Mouse (Mus musculus) ES-Bruce4 (cell line): Measurements from ENCODE around the gene Gprin1. TPM values are rescaled to one million over a fixed set of nuclear protein-coding genes. Genes with fewer than 3 reads are reported as not detected.

ENCODE experiments used
- H3K27ac ChIP-seq: 2 replicates; pipeline ENCODE4 v1.5.1; 2012; ENCODE audit warnings: low read length, inconsistent platforms; ENCODE audit not compliant: insufficient read depth
- H3K27me3 ChIP-seq: 2 replicates; pipeline ENCODE4 v1.6.1; 2012; ENCODE audit warnings: mild to moderate bottlenecking, low read length, inconsistent platforms; ENCODE audit not compliant: control insufficient read depth, poor library complexity, insufficient read depth, severe bottlenecking
- H3K36me3 ChIP-seq: 2 replicates; pipeline ENCODE4 v1.6.1; 2012; ENCODE audit warnings: inconsistent platforms, mild to moderate bottlenecking, low read length, moderate library complexity; ENCODE audit not compliant: control insufficient read depth, poor library complexity, insufficient read depth, severe bottlenecking
- H3K4me1 ChIP-seq: one replicate; pipeline ENCODE4 v1.8.1; 2011; ENCODE audit warnings: low read length; ENCODE audit not compliant: control insufficient read depth, insufficient read depth
- H3K4me3 ChIP-seq: 2 replicates; pipeline ENCODE4 v1.5.1; 2011; ENCODE audit warnings: low read depth, mild to moderate bottlenecking, low read length
- H3K9ac ChIP-seq: 2 replicates; pipeline ENCODE4 v1.6.1; 2012; ENCODE audit warnings: low read depth, mild to moderate bottlenecking, inconsistent platforms; ENCODE audit not compliant: poor library complexity, severe bottlenecking
- H3K9me3 ChIP-seq: replicated peaks from 2 replicates; pipeline ENCODE4 v1.6.1; 2012; ENCODE audit warnings: mild to moderate bottlenecking, low read length, inconsistent platforms; ENCODE audit not compliant: control insufficient read depth, poor library complexity, insufficient read depth, severe bottlenecking
- CTCF ChIP-seq: IDR thresholded peaks from one replicate; pipeline ENCODE4 v1.8.1; 2011; ENCODE audit warnings: low read depth, low read length
- EP300 ChIP-seq: IDR thresholded peaks from 2 replicates; pipeline ENCODE4 v1.6.1; 2011; ENCODE audit warnings: low read depth, low read length; ENCODE audit not compliant: insufficient read depth
- POLR2A ChIP-seq: IDR thresholded peaks from one replicate; pipeline ENCODE4 v1.8.1; 2011; ENCODE audit warnings: low read length; ENCODE audit not compliant: insufficient read depth
- polyA plus RNA-seq: library from polyadenylated mRNA; stranded (reverse); fragments of >200 nt; gene quantifications from 2 replicates; pipeline ENCODE4 v1.2.4, GENCODE M21; 2011; ENCODE audit warnings: low read depth; ENCODE audit not compliant: missing spikeins, insufficient read depth, insufficient read length

Gene Gprin1
- polyA plus RNA-seq, 1 experiment, result not detected

DNA sequence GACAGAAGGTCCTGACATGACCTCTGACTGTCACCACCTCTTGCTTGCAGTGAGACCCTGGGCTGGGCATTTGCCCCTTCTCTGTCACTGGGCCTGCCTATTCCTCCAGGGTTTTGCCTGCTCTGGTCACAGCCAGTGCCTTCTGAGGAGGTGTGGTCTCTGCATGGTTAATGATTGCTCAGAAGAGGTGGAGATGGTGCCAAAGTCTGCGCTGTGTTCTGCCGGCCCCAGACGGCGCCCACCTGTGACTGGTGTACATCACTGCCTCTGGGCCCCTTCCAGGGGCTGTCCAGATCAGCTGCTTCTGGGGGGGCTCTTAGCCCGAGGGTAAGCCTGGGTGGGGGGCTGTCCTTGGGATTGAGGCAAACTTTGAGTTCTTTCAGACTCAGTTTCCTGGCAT, 48.4 kb downstream of the Gprin1 start, which contains the start of gene Cdhr2:
Cdhr2 (plus strand) TSS at position 219 of the 400 bp plus-strand sequence.
- H3K27me3 ChIP-seq, result no peaks in the 10 kb centered on the region

DNA sequence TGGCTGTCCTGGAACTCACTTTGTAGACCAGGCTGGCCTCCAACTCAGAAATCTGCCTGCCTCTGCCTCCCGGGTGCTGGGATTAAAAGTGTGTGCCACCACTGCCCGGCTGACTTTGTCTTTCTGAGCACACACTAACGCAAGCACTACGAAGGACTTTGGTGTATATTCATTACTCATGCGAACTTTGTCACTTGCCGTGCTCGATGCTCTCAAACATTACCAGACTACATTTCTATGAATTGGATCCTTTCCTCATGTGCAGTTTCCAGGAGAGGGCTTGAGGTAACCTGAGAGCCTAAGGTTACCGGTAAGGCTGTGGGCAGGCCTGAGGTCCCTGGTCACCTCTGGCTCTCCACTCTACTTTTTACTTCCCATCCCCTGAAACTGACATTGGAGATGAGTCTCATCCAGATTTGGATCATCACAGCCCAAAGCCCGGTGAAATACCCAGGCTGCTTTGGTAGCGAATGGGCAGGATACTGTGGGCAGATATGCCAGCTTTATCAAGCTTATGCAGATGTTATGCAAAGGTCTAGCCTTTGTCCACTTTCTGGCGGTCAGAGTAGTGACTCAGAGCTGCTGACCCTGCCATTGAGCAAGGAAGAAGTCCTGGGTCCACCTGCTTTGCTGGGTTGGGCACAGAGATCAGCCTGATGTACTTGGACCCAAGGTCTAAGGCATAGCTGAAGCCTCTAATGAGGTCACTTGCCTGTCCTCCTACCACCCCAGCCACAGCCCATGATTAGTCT, 54.0 kb downstream of the Gprin1 start:
- H3K27ac ChIP-seq, result no peak overlapping the region
- no peaks in the 10 kb centered on the region for H3K9me3 ChIP-seq
- H3K27me3 ChIP-seq, result no peaks in the 10 kb centered on the region
- H3K4me3 ChIP-seq, result no peak overlapping the region
- H3K36me3 ChIP-seq, result no peaks in the 10 kb centered on the region
- TF ChIP-seq EP300 (no peak), POLR2A (no peak), CTCF (no peak)
- H3K4me1 ChIP-seq, result peaks cover 4% of the 10 kb centered on the region
- no peak overlapping the region for H3K9ac ChIP-seq

More for the DNA sequence above, 48.4 kb downstream of the Gprin1 start, which contains the start of gene Cdhr2:
- Histone ChIP-seq H3K36me3 (no peaks in the 10 kb centered on the region), H3K4me1 (no peaks in the 10 kb centered on the region), H3K9me3 (no peaks in the 10 kb centered on the region), H3K4me3 (no peak within 1 kb of the TSS), H3K9ac (no peak within 1 kb of the TSS), H3K27ac (no peak within 1 kb of the TSS)
- TF ChIP-seq EP300 (no peak), POLR2A (no peak), CTCF (no peak)

DNA sequence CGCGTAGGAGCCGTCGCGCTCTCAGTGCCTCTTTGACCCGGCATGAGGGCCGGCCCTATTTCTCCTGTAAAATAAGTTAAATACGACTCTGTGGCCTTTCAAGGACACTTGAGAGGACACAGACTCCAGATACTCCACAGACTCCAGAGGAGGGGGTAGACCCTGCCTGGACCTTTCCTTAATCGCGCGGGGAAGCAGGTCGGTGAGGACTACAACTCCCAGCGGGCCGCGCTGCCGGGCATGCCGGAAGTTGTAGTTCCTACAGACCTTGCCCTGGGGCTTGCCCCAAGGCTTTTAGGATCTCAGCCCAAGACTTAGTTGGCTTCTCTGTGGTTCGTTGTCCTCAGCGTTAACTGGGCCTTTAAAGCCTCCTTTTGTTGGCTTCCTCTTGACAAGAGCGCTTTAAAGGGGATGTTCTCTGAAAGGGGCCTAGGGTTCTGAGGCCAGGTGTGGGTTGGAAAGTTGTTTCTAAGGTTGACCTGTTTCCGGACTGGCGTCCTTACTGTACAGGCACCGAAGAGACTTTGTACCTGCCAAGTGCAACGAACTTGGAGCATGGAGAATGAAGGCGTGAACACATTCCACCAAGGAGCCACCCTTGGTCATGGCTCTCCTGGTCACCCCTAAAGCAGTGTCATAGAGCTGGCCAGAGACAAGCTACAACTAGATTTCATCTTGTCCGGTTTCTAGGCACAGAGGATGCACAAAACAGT, 55.2 kb downstream of the Gprin1 start:
- peak overlapping the region; percentile 88 for H3K27ac ChIP-seq
- peaks cover 4% of the 10 kb centered on the region for H3K4me1 ChIP-seq
- H3K36me3 ChIP-seq, result no peaks in the 10 kb centered on the region
- H3K27me3 ChIP-seq, result no peaks in the 10 kb centered on the region
- H3K9me3 ChIP-seq, result no peaks in the 10 kb centered on the region
- H3K4me3 ChIP-seq, result peak overlapping the region; percentile 88
- H3K9ac ChIP-seq, result peak overlapping the region; percentile 70
- TF ChIP-seq POLR2A (no peak), EP300 (no peak), CTCF (no peak)

DNA sequence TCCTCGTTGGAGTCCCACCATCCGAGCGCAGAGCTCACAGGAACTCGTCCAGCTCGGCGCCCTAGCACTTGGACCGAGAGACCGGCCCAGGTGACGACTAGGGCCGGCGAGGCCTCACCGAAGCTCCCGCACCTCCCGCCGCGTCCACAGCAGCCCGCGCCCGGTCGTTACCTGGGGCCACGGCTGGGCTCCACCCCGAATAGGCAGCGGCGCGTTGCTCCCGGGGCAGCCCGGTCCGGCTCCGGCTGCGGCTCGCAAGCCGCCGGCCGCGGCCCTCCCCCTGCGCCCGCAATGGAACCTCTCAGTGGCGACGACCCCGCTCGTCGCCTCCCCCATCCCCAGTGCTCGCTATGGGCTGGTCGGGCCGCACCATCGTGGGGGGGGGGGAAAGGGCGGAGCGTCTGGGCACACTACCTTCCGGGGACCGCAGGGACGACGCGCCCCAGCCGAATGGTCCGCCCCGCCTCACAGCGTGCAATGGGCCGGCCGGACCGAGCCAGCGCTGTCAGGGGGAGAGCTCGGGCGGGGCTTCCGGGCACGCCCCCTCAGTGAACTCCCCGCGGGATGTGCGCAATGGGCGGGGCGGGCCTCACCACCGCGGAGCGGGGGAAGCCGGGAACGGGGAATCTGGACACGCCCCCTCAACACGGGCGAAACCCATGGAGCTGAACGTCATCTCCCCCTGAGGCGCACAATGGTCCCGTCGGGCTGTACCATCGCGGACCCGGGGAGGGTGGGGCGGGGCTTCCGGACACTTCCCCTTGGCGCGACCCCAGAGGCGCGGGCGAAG, 55.9 kb downstream of the Gprin1 start, which contains the start of gene Rnf44:
Rnf44 (minus strand) TSS at position 350 of the 790 bp plus-strand sequence.
- TF ChIP-seq EP300 (no peak), POLR2A (no peak), CTCF (no peak)
- Histone ChIP-seq H3K27me3 (no peaks in the 10 kb centered on the region), H3K4me1 (peaks cover 4% of the 10 kb centered on the region), H3K27ac (peak within 1 kb of the TSS; percentile 88), H3K9me3 (no peaks in the 10 kb centered on the region), H3K9ac (peak within 1 kb of the TSS; percentile 84), H3K36me3 (no peaks in the 10 kb centered on the region), H3K4me3 (peak within 1 kb of the TSS; percentile 88)

DNA sequence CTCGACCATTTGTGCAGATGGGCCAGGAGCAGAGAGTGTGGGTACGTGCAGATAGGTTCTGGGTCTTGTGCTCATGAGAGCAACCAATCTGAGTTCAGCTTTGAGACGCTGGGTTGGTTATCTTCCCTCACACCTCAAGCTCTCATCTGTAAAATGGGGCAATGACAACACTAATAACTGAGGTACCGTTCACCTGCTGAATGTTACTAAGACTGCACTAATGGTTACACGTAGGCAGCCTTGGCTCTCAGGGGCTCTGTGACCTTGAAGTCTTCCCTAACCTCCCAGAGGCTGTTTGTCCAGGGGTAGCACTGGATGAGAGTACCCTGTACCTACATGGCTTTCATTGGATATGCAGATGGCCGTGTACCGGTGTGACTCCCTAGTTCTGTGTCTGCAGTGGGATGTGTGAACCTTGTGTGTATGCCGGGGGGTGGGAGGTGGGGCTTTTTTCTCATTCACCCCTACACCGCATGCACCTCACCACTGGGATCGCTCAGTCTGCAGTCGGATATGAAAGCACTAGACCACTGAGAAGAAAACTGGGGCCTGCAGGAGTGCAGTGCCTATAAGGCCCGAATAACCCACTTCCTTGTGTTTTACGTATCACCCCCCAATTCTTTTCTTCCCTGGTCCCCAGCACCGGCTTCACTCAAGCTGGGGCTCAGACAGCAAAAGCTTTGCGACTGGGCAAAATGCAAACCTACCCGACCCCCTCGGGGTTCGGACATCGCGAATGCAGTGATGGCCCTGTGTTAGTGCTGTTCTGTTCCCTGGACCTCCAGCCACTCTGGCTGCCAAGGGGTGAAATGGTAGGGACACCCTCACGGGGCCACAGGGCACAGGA, 56.7 kb downstream of the Gprin1 start:
- Histone ChIP-seq H3K9me3 (no peaks in the 10 kb centered on the region), H3K4me3 (peak overlapping the region; percentile 79), H3K27ac (peak overlapping the region; percentile 45), H3K27me3 (no peaks in the 10 kb centered on the region), H3K36me3 (no peaks in the 10 kb centered on the region), H3K9ac (peak overlapping the region; percentile 84), H3K4me1 (peaks cover 4% of the 10 kb centered on the region)
- TF ChIP-seq CTCF (no peak), POLR2A (no peak), EP300 (no peak)
